Mouse (Mus musculus) kidney, adult 10 weeks (tissue): ENCODE measurements around the gene Npy1r. TPM values are rescaled to one million over a fixed set of nuclear protein-coding genes. Genes with fewer than 3 reads are reported as not detected.

Experiments used
- polyA plus RNA-seq: library from polyadenylated mRNA; stranded (reverse); fragments of 350-450 nt; fragmentation: Illumina TruSeq; extraction: RNeasy Lipid Tissue Mini Kit (QIAGEN cat#74804); gene quantifications from one replicate; pipeline ENCODE4 v1.2.3, GENCODE M21; 2014; ENCODE audit warnings: low read depth, low replicate concordance

Npy1r gene
- 15.1 TPM for polyA plus RNA-seq

GRCm38 (mm10) chr8:66696970-66697843, at the start of gene Npy1r:
Gene Npy1r, plus strand, starts transcription at chr8:66697192.

GRCm38 (mm10) chr8:66687511-66688329, 9.3 kb upstream of the Npy1r start, which contains the start of gene Npy5r:
Gene Npy5r, minus strand, starts transcription at chr8:66688128.

Other genes with a start within 250 kb of the Npy1r start
- 7.9 TPM for gene Tma16, start 210.7 kb upstream of the Npy1r start, polyA plus RNA-seq
- not detected for gene Tktl2, start 185.4 kb upstream of the Npy1r start, polyA plus RNA-seq
- 0.49 TPM for gene Npy5r, start 9.1 kb upstream of the Npy1r start, polyA plus RNA-seq
- gene Naf1, start 163.0 kb downstream of the Npy1r start, polyA plus RNA-seq: 40.2 TPM